Mouse (Mus musculus) limb, embryonic 13.5 days (tissue): Measurements from ENCODE around the gene 1700019N19Rik. TPM values are rescaled to one million over a fixed set of nuclear protein-coding genes. Genes with fewer than 3 reads are reported as not detected.

ENCODE experiments used
- ATAC-seq: fragments of 200-750 bp; cut with Nextera tagmentation; 2 replicates; pipeline ENCODE4 v1.8.0; 2017; ENCODE audit warnings: low read depth, moderate number of reproducible peaks, moderate TSS enrichment; ENCODE audit not compliant: low FRiP score
- H3K27ac ChIP-seq: fragments of 300-500 bp; sonication (generic); 2 replicates; pipeline ENCODE4 v1.5.1; 2015; ENCODE audit warnings: inconsistent platforms, mild to moderate bottlenecking, moderate library complexity
- H3K27me3 ChIP-seq: fragments of 300-500 bp; sonication (generic); 2 replicates; pipeline ENCODE4 v1.6.1; 2015; ENCODE audit warnings: mild to moderate bottlenecking, inconsistent platforms
- H3K36me3 ChIP-seq: fragments of 300-500 bp; sonication (generic); 2 replicates; pipeline ENCODE4 v1.6.1; 2015; ENCODE audit warnings: inconsistent platforms, mild to moderate bottlenecking, moderate library complexity
- H3K4me1 ChIP-seq: fragments of 300-500 bp; sonication (generic); 2 replicates; pipeline ENCODE4 v1.6.1; 2015; ENCODE audit warnings: inconsistent platforms
- H3K4me2 ChIP-seq: fragments of 300-500 bp; sonication (generic); replicated peaks from 2 replicates; pipeline ENCODE4 v1.6.1; 2015; ENCODE audit warnings: inconsistent platforms, mild to moderate bottlenecking, moderate library complexity
- H3K4me3 ChIP-seq: fragments of 300-500 bp; sonication (generic); 2 replicates; pipeline ENCODE4 v1.5.1; 2015; ENCODE audit warnings: moderate library complexity, mild to moderate bottlenecking, inconsistent platforms
- H3K9ac ChIP-seq: fragments of 300-500 bp; sonication (generic); 2 replicates; pipeline ENCODE4 v1.6.1; 2015; ENCODE audit warnings: mild to moderate bottlenecking, inconsistent platforms
- H3K9me3 ChIP-seq: fragments of 300-500 bp; sonication (generic); 2 replicates; pipeline ENCODE4 v1.6.1; 2016; ENCODE audit warnings: inconsistent platforms
- WGBS: fragments of 180-500 bp; shearing (Covaris S2); methylation state at CpG from one replicate; pipeline ENCODE4 v1.1.7; 2015; 5-methylcytosine and 5-hydroxymethylcytosine counted together
- polyA plus RNA-seq: library from polyadenylated mRNA; unstranded; fragments of >200 nt; fragmentation: Nextera tagmentation; extraction: Ambion mirVana; gene quantifications from 2 replicates; pipeline ENCODE4 v1.2.1, GENCODE M21; 2015

The 1700019N19Rik gene
- polyA plus RNA-seq, 1 experiment from 2014 or later: not detected

DNA sequence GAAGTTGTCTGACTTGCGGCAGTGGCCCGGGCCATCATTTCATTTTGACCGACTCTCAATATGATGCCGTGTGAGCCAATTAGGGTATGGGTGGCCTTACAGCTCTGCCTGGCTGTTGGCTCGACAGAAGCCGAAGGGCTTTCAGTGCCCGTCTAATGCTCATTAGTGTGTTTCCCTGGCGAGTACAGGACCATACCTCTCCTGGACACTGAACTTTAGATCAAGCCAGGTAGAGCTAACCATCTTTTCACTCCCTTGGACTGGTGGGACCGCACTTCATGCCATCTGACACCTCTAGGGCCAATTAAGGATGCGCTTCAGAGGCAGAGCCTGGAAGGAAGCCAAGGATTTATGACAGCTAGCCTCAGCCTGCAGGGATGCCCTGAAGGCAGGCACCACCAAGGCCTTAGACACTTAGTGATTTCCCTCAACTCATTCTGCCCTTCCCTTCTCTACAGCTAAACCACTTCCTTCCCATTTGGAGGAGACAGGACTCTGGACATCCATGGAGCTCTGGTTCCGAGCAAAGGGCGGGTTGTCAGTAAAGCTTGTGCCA lies 931 bp upstream of the 1700019N19Rik start:
- H3K4me3 ChIP-seq: no peak overlapping the region
- WGBS: 60% methylated on average over 12 of the region's 12 CpGs
- no peak for ATAC-seq

DNA sequence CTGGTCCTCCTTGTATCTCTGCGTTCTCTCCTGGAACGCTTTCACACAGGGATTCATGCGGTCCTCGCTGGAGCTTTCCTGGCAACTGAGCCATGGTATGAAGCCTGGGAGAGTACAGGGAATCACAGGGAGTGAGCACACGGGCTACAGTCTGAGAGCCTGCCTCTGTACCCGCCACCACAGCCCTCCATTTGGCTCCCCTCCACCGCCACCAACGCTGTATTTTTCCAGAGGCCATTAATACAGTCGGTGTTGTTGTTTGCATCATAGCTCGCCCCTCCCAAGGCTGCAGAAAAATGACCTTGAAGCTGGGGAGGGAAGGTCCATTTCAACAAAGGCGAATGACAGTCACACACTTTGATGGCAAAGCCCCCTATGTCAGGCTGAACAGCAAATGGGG lies 5.1 kb downstream of the 1700019N19Rik start:
- H3K4me3 ChIP-seq: no peak overlapping the region
- H3K9me3 ChIP-seq: no peaks in the 10 kb centered on the region
- H3K4me2 ChIP-seq: no peak overlapping the region
- no peak overlapping the region for H3K9ac ChIP-seq
- WGBS: 71% methylated on average over 11 of the region's 11 CpGs
- no peak for ATAC-seq
- H3K4me1 ChIP-seq: peaks cover 2% of the 10 kb centered on the region
- H3K36me3 ChIP-seq: no peaks in the 10 kb centered on the region
- H3K27me3 ChIP-seq: no peaks in the 10 kb centered on the region
- no peak overlapping the region for H3K27ac ChIP-seq

More for the DNA sequence above, 931 bp upstream of the 1700019N19Rik start:
- H3K9ac ChIP-seq: no peak overlapping the region
- H3K36me3 ChIP-seq: peaks cover 9% of the 10 kb centered on the region
- no peaks in the 10 kb centered on the region for H3K9me3 ChIP-seq
- no peak overlapping the region for H3K4me2 ChIP-seq
- H3K27ac ChIP-seq: no peak overlapping the region
- no peaks in the 10 kb centered on the region for H3K27me3 ChIP-seq
- peaks cover 8% of the 10 kb centered on the region for H3K4me1 ChIP-seq

GRCm38 (mm10) chr19:58783938-58784337 lies 10.3 kb downstream of the 1700019N19Rik start:
- 68% methylated on average over 7 of the region's 7 CpGs for WGBS
- Histone ChIP-seq H3K4me2 (no peak overlapping the region), H3K4me1 (no peaks in the 10 kb centered on the region), H3K27me3 (no peaks in the 10 kb centered on the region), H3K9me3 (no peaks in the 10 kb centered on the region), H3K27ac (no peak overlapping the region), H3K9ac (no peak overlapping the region), H3K4me3 (no peak overlapping the region), H3K36me3 (no peaks in the 10 kb centered on the region)
- ATAC-seq: no peak

DNA sequence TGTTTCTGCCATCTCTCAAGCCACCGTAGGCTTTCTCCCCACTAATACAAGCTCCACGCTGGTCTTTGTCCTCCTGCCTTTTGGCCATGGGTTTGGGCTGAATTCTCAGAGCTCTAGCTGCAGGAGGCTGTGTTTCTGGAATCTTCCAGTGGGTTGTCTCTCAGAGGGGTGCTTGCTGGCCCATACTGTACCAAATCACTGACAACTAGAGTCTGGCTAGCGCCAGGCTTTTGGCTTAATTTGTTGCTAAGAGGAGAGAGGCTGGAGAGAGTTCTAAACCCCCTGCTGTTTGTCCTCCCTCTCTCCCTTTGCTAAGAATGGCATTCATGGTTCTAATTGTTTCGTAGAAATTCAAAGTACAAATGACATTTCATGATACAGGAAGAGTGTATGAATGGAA lies 12.7 kb downstream of the 1700019N19Rik start:
- no peaks in the 10 kb centered on the region for H3K9me3 ChIP-seq
- no peak overlapping the region for H3K4me2 ChIP-seq
- H3K4me3 ChIP-seq: no peak overlapping the region
- H3K9ac ChIP-seq: no peak overlapping the region
- no peaks in the 10 kb centered on the region for H3K27me3 ChIP-seq
- no peaks in the 10 kb centered on the region for H3K36me3 ChIP-seq
- no peak overlapping the region for H3K27ac ChIP-seq
- H3K4me1 ChIP-seq: no peaks in the 10 kb centered on the region
- 68% methylated on average over 4 of the region's 4 CpGs for WGBS
- no peak for ATAC-seq

DNA sequence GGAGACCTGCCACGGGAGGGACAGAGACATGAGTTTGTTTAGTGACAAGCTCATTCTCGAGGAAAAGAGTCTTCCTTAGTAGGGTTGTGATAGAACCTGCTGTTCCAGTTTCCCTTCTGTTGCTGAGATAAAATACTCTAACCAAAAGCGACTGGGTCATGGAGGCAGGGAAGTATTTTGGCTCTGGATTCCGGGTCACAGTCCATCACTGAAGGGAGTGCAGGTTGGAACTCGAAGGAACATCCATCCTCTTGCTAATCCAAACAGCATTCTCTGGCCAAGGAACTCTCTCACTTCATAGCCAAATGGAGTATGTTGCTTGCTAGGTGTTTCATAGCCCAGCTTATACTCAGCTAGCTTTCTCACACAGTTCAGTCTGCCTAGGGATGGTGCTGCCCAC lies 17.8 kb downstream of the 1700019N19Rik start:
- no peak overlapping the region for H3K9ac ChIP-seq
- WGBS: 79% methylated on average over 5 of the region's 5 CpGs
- H3K27me3 ChIP-seq: no peaks in the 10 kb centered on the region
- no peak overlapping the region for H3K27ac ChIP-seq
- no peak overlapping the region for H3K4me2 ChIP-seq
- no peak for ATAC-seq
- H3K4me1 ChIP-seq: no peaks in the 10 kb centered on the region
- H3K36me3 ChIP-seq: no peaks in the 10 kb centered on the region
- no peak overlapping the region for H3K4me3 ChIP-seq
- H3K9me3 ChIP-seq: no peaks in the 10 kb centered on the region

- Histone ChIP-seq H3K27me3 (no peaks in the 10 kb centered on the region), H3K4me3 (no peak overlapping the region), H3K4me2 (no peak overlapping the region), H3K27ac (no peak overlapping the region), H3K36me3 (no peaks in the 10 kb centered on the region), H3K4me1 (peaks cover 26% of the 10 kb centered on the region), H3K9ac (no peak overlapping the region), H3K9me3 (no peaks in the 10 kb centered on the region)
- 84% methylated on average over 6 of the region's 6 CpGs for WGBS
- ATAC-seq: no peak
Observed at GRCm38 (mm10) chr19:58767329-58767728, 26.9 kb downstream of the 1700019N19Rik start.

- Histone ChIP-seq H3K9me3 (no peaks in the 10 kb centered on the region), H3K4me2 (peak overlapping the region; percentile 40), H3K36me3 (no peaks in the 10 kb centered on the region), H3K4me3 (no peak overlapping the region), H3K27ac (no peak overlapping the region), H3K4me1 (peaks cover 26% of the 10 kb centered on the region), H3K27me3 (0 out of 2 replicates have a peak, but pooled peaks cover 3% of the 10 kb centered on the region), H3K9ac (0 out of 2 replicates have a peak overlapping the region, but pooled peaks have one; percentile 35)
- WGBS: 5% methylated on average over 12 of the region's 12 CpGs
- ATAC-seq: peak; percentile 56; the same call in 1 of the 2 replicates
Observed at GRCm38 (mm10) chr19:58762848-58763541, 31.3 kb downstream of the 1700019N19Rik start.

DNA sequence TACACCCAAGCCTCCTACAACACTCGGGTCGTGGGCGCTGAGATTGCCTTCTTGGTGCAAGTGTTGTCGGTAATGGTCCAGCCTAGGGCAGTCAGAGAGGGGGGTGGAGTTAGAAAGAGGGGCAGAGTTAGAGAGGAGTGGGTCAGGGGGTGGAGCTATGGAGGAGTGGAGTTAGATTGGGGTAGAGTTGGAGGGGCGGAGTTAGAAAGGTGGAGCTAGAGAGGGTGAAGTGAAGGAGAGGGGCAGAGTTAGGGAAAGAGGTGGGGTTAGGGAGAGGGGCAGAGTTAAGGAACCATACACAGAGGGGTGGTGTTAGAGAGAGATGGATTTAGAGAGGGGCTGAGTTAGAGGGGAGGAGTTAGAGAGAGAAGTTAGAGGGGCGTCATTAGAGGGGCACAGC lies 31.9 kb downstream of the 1700019N19Rik start:
- no peaks in the 10 kb centered on the region for H3K36me3 ChIP-seq
- no peak overlapping the region for H3K27ac ChIP-seq
- no peak overlapping the region for H3K4me2 ChIP-seq
- no peaks in the 10 kb centered on the region for H3K9me3 ChIP-seq
- no peak overlapping the region for H3K9ac ChIP-seq
- H3K27me3 ChIP-seq: 0 out of 2 replicates have a peak, but pooled peaks cover 3% of the 10 kb centered on the region
- 28% methylated on average over 6 of the region's 6 CpGs for WGBS
- ATAC-seq: 0 out of 2 replicates have a peak, but pooled peaks have one; percentile 58
- peaks cover 25% of the 10 kb centered on the region for H3K4me1 ChIP-seq
- no peak overlapping the region for H3K4me3 ChIP-seq

DNA sequence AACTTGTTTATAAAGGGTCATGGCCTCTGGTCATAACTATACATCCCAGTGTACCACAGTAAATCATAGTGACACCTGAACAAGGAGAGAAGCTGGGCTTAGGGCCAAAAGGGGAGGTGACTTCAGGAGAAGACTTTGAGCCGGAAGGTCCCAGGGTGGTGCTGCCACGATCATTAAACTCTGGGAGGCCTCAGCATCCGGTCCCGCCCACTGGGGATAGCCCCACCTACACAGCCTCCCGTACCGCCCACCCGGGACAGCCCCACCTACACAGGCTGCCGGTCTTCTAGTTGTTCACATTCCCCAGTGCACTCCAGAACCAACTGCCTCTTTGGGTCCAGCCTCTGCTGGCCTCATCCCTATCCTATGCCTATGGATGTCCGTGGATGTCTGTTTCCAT lies 34.8 kb downstream of the 1700019N19Rik start, which contains the start of gene Pnliprp2:
TSS of gene Pnliprp2 (plus strand) at position 297 of the 400 bp plus-strand sequence.
- WGBS: 59% methylated on average over 9 of the region's 9 CpGs
- H3K9me3 ChIP-seq: 0 out of 2 replicates have a peak, but pooled peaks cover 2% of the 10 kb centered on the region
- peaks cover 12% of the 10 kb centered on the region for H3K4me1 ChIP-seq
- H3K27me3 ChIP-seq: 0 out of 2 replicates have a peak, but pooled peaks cover 3% of the 10 kb centered on the region
- H3K4me3 ChIP-seq: no peak within 1 kb of the TSS
- ATAC-seq: no peak
- H3K36me3 ChIP-seq: no peaks in the 10 kb centered on the region
- no peak within 1 kb of the TSS for H3K27ac ChIP-seq
- no peak within 1 kb of the TSS for H3K9ac ChIP-seq
- no peak within 1 kb of the TSS for H3K4me2 ChIP-seq

DNA sequence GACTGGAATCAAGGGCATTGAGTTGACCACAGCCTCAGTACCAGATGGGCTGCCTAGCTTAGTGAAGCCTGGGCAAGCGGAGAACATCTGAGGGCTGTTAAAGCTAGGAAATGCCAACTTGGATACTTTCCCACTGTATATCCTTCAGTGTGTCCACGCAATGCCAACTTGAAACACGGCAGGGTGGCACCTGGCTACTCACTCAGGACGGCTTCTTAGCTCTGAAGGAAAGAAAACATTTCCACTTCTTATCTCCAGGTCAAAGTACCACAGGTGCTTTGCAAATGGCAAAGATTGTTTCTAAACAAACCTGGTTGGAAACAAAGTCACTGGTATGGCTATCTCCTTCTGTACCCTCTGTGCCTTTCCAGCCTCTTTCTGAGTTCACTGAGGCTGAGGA lies 35.4 kb downstream of the 1700019N19Rik start:
- H3K4me1 ChIP-seq: peaks cover 6% of the 10 kb centered on the region
- H3K4me2 ChIP-seq: no peak overlapping the region
- whole genome bisulfite sequencing: 90% methylated on average over 4 of the region's 4 CpGs
- no peaks in the 10 kb centered on the region for H3K36me3 ChIP-seq
- H3K9ac ChIP-seq: no peak overlapping the region
- H3K4me3 ChIP-seq: no peak overlapping the region
- ATAC-seq: no peak
- no peak overlapping the region for H3K27ac ChIP-seq
- 0 out of 2 replicates have a peak, but pooled peaks cover 3% of the 10 kb centered on the region for H3K27me3 ChIP-seq
- peaks cover 6% of the 10 kb centered on the region; the same call in 1 of the 2 replicates for H3K9me3 ChIP-seq

- no peak for ATAC-seq
- 69% methylated on average over 2 of the region's 2 CpGs for WGBS
- no peak overlapping the region for H3K4me3 ChIP-seq
- no peak overlapping the region for H3K27ac ChIP-seq
- H3K4me2 ChIP-seq: no peak overlapping the region
- no peaks in the 10 kb centered on the region for H3K27me3 ChIP-seq
- no peaks in the 10 kb centered on the region for H3K36me3 ChIP-seq
- peaks cover 6% of the 10 kb centered on the region; the same call in 1 of the 2 replicates for H3K9me3 ChIP-seq
- H3K9ac ChIP-seq: no peak overlapping the region
- H3K4me1 ChIP-seq: no peaks in the 10 kb centered on the region
Observed at GRCm38 (mm10) chr19:58751504-58751903, 42.8 kb downstream of the 1700019N19Rik start.

- 78% methylated on average over 2 of the region's 2 CpGs for WGBS
- no peaks in the 10 kb centered on the region for H3K27me3 ChIP-seq
- H3K36me3 ChIP-seq: no peaks in the 10 kb centered on the region
- no peak overlapping the region for H3K4me3 ChIP-seq
- peaks cover 6% of the 10 kb centered on the region; the same call in 1 of the 2 replicates for H3K9me3 ChIP-seq
- ATAC-seq: no peak
- H3K9ac ChIP-seq: no peak overlapping the region
- no peak overlapping the region for H3K4me2 ChIP-seq
- no peaks in the 10 kb centered on the region for H3K4me1 ChIP-seq
- no peak overlapping the region for H3K27ac ChIP-seq
Observed at GRCm38 (mm10) chr19:58750822-58751221, 43.4 kb downstream of the 1700019N19Rik start.
